Mouse (Mus musculus) fibroblast of lung, adult 2 months (primary cell): ENCODE measurements around the gene Cdcp2.

Experiments
- DNase-seq: peaks from one replicate; pipeline ENCODE4 v3.0.0-alpha.2; 2011; ENCODE audit warnings: low read depth

Cdcp2 gene

DNA sequence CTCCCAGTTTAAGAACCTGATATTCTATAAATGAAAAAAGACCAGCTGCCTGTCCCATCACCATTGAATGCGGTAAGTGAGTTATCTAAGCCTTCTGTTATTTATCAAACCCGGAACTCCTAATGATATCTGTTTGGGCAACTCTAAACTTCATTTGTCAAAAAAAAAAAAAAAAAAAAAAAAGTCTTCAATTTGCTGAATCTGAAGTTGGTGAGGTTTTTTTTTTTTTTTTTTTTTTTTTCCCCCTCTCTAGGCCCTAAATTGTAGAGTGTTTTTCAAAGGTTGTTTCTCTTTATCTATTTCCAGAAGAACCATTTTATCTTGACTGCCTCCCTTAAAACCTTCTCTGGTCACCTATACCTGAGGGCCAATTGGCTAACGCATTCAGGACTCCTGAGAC, 38.2 kb downstream of the Cdcp2 start:
- no peak for DNase-seq

DNA sequence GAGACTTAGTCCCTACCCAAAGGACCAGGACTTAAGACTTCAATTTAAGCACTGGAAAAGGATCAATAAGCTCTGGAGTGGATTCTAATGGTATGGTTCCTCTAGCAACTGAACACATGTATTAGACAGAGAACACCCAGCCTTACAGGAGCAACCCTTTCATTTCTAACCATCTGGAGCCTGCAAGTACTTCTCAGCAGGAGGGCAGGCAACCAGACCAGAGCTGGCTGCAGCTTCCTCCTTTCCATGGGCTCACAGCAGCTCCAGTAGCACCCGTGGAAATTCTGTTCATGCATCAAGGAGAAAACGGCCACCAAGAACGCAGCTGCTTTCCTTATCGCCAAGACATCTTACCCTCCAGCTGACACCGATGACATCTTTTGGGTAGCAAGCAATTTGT, 39.0 kb downstream of the Cdcp2 start:
- DNase-seq: no peak

DNA sequence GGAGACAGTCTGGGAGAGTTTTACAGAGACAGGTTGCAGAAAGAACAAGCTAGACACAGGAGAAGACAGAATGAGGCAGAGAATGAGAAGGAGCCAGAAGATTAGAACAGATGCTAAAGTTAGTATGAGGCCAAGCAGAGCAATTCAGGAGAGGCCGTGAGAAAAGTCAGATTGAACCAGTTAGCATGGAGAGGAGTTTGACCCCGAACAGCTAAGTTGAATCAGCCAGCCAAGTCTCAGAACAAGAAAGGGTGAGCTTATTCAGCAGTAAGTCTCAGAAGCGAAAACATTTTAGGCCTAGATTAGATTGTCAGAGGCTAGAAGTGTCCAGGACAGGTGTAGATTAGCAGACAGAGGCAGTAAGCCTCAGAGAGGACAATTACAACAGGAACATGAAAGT, 39.8 kb downstream of the Cdcp2 start:
- no peak for DNase-seq

DNA sequence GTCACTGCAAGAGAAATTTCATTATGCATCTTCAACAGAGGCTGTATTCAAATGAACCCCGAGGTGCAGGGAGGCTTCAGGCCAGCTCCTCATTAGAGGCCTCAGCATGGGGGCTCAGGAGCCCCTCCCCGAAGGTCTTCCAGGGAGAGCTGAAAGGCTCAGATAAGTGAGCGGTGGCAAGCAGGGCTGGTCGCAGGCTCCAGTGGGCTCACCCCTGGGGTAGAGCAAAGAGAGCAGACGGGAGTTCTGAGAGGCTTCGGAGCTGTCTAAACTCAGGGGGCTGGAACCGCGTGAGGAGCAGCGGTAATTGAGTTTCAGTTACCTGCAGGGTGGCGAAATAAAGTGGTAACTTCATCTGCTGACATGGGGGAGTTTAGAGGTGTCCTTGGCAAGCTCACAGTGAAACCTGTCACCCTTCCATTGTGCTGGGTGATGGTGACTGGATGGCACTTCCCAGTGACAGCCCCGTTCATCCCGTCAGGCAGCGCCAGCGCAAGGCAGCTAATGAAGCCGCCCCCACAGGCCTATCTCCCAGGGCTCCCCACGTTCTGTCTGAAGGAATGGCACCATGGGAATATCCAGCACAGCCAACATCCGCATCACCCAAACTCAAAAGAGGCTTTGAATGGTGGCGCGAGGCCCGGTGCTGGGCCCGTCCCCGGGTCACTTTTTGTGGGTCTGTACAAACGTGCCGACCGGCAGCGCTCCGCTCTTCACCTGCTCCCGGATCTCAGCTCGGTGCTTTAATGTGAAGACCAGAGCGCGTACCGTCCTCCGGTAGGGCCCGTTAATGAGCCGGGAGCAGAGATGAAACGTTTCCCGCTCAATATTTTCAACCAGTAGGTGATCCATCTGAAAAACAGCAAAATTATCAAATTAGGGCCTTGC, 42.5 kb downstream of the Cdcp2 start:
- no peak for DNase-seq

DNA sequence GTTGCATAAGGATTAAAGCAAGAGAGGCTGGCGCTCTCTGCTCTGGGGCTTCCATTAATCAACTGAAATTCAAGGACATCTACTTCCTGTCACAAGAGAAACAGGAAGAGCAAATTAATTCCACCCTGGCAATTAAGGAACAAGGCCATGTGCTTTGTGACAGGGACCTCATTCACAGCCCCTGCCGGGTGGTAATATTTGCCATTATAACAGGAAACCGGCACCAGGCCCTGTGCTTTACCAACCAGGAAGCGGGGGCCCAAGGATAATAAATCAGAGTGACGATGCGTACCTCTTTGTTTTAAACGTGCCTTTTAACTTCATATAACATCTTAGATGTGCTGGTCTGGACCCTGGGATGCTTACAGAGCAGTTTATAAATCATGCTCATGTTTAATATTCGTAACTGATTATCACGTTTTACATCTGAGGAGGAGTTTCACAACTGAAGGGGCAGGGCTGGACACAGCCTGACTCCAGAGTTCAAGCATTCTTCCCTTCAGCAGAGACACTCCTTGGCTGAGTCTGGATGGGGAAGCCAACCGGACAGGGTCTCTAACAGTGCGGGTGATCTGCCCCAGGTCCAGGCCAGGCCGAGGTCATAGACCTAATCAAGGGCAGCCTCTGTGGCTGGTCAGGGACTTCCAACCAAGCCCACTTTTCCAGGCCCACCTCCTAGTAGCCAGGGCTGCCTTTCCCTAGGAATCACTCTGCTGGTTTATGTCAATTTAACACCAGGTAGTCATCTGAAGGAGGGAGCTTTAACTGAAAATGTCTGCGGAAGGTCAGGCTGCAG, 43.3 kb downstream of the Cdcp2 start:
- DNase-seq: no peak

GRCm38 (mm10) chr4:107143511-107143910, 46.8 kb downstream of the Cdcp2 start:
- no peak for DNase-seq

GRCm38 (mm10) chr4:107150991-107151390, 54.3 kb downstream of the Cdcp2 start:
- DNase-seq: no peak

DNA sequence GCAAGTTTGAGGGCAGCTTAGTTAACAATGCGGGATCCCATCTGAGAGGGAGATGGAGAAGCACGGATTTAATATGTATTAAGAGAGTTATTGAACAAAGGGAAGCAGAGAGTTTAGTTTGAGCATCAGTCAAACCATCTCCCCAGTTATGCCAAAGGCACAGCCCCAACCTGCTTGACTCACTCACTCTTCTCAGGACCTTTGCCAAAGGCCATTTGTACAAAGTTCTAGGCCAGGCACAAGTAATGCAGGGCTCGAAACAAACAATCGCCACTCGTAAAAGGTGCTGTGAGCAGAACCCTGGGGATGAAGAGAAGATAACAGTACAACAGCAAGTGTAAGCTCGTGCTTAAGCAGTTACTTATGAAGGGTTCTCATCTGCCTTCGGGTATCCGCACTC, 55.9 kb downstream of the Cdcp2 start:
- no peak for DNase-seq

DNA sequence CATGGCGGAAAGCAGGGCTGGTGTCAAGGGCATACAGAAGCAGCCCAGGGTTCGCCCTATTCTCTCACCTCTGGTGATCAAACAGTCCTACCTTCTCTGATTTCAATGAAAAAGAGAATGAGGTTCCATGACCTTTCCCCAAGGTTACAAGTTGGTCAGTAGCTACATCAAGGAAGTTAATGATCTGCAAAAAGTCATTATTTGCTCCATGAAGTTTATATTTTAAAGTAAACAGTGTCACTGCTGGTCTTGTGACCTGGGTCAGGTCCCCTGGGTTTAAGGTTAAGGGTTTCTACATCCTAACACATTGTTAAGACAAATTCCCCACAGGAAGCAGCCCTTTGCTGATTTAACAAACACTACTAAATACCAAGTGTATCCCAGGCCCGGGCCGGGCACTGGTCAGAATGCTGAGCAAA, 60.3 kb downstream of the Cdcp2 start:
- DNase-seq: no peak

GRCm38 (mm10) chr4:107159166-107159773, 62.6 kb downstream of the Cdcp2 start:
- no peak for DNase-seq

DNA sequence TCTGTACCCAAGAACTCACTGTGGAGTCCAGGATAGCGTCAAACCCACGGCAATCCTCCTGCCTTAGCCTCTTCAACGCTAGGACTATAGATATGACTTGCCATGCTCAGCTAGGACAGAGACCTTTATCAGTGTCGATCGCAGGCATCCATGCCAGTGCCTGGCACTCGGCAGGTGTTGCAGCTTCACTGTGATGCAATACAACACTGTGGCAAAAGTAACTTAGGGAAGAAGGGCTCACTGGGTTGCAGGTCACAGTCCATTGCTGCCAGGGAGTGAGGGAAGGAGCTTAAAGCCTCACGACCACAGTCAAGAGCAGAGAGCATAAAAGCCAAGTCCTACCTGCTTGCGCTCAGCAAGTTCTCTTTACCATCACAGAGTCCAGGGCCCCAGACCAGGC, 63.5 kb downstream of the Cdcp2 start:
- DNase-seq: no peak
